Mouse (Mus musculus): ENCODE measurements around the gene Sox15.

DNA sequence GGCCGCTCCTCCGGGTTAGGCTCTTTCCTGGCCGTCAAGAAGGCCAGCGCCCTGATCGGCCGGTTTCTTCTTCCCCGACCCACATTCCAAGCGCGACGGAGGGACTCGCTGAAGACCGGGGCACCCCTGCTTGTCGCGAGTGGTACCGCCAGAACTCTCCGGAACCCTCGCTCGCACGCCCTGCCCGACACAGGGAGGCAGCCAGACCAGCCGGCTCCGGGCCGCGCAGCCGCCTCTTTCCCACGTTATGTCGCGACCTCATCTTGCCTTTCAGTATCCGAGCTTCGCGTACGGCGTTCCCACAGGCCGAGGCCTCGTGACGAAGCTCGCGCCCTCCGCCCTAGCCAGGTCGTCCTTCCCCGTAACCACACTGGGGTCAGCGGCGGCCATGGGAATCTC lies 16.6 kb downstream of the Sox15 start:
- TF ChIP-seq POLR2A (IDR thresholded peaks at IDR 0.05; ENCODE audit: control insufficient read depth, extremely low read depth, insufficient read depth, low read length, poor library complexity), result no peak
- TF ChIP-seq CTCF (IDR thresholded peaks at IDR 0.05; ENCODE audit: borderline replicate concordance, control insufficient read depth, extremely low read depth, insufficient read depth, low read length, poor library complexity), result no peak
